Comparison of ENCODE assay signal across 9 mouse cellular contexts in genomic region chr7:112158942-112159341, GRCm38 (mm10). TPM values are rescaled to one million over a fixed set of nuclear protein-coding genes. Genes with fewer than 3 reads are reported as not detected.
DNase-seq lines count a peak whose midpoint lies in the region; ATAC-seq and TF ChIP-seq lines count a peak whose summit lies in the region.
"Had no signal": no experiment of that assay in that cellular context is flagged by ENCODE, and none has a peak within 500 bp of the region (broad histone marks: within the 10 kb centered on the region; RNA-seq: fewer than 3 reads in every experiment).

TSS of gene Dkk3 (minus strand) at chr7:112159057.

- no peak for ATAC-seq in liver, embryonic 15.5 days (ENCODE audit: insufficient read depth)
- ATAC-seq in granulocyte monocyte progenitor cell, adult 5-6 weeks (replicated peaks; ENCODE audit: poor library complexity, severe bottlenecking), result no peak

- peak within 1 kb of the TSS; percentile 54 for H3K4me2 ChIP-seq in liver, embryonic 15.5 days

- DNase-seq in kidney, adult 2 months, result peak; percentile 42
- DNase-seq in kidney, adult 9 months, result no peak
- peak; percentile 67 for DNase-seq in brain, adult 2 months (ENCODE audit: low read depth, low spot score)
- DNase-seq in heart, embryonic 10.5 days (ENCODE audit: low spot score), result peak; percentile 81
- DNase-seq in kidney, postnatal 10 days, result peak; percentile 78
- peak; percentile 60 for DNase-seq in right cerebral cortex, postnatal 14 days

- no peak for TF ChIP-seq POLR2A in kidney, adult 2 months (IDR thresholded peaks at IDR 0.05; ENCODE audit: low read depth, low read length)

- 16% methylated on average over 21 of the region's 21 CpGs for WGBS in kidney, adult 2 months
- 3% methylated on average over 21 of the region's 21 CpGs for WGBS in heart, embryonic 10.5 days
- WGBS in liver, embryonic 15.5 days (ENCODE audit: insufficient replicate concordance), result 4% methylated on average over 21 of the region's 21 CpGs

- H3K27me3 ChIP-seq in kidney, adult 2 months (replicated peaks; ENCODE audit: control insufficient read depth, insufficient read depth, low read length), result no peaks in the 10 kb centered on the region
- peaks cover 17% of the 10 kb centered on the region; the same call in 1 of the 2 replicates for H3K27me3 ChIP-seq in heart, embryonic 10.5 days (ENCODE audit: insufficient read depth, poor library complexity, severe bottlenecking)
- H3K27me3 ChIP-seq in liver, embryonic 15.5 days, result peaks cover 33% of the 10 kb centered on the region

- no peaks in the 10 kb centered on the region for H3K9me3 ChIP-seq in heart, embryonic 10.5 days
- H3K9me3 ChIP-seq in liver, embryonic 15.5 days (replicated peaks), result no peaks in the 10 kb centered on the region

- no peaks in the 10 kb centered on the region for H3K36me3 ChIP-seq in kidney, adult 2 months (ENCODE audit: control insufficient read depth, insufficient read depth, low read length)
- H3K36me3 ChIP-seq in heart, embryonic 10.5 days, result no peaks in the 10 kb centered on the region; the same call in 1 of the 2 replicates
- H3K36me3 ChIP-seq in liver, embryonic 15.5 days (replicated peaks), result no peaks in the 10 kb centered on the region
- H3K36me3 ChIP-seq: G1E had no signal

- peak within 1 kb of the TSS; percentile 48 for H3K4me3 ChIP-seq in kidney, adult 2 months (ENCODE audit: insufficient read depth, low read depth, low read length)
- peak within 1 kb of the TSS; percentile 81 for H3K4me3 ChIP-seq in heart, embryonic 10.5 days
- peak within 1 kb of the TSS; percentile 31 for H3K4me3 ChIP-seq in liver, embryonic 15.5 days (replicated peaks)

- no peaks in the 10 kb centered on the region for H3K4me1 ChIP-seq in kidney, adult 2 months (ENCODE audit: control insufficient read depth, insufficient read depth, low read length)
- peaks cover 54% of the 10 kb centered on the region for H3K4me1 ChIP-seq in heart, embryonic 10.5 days
- H3K4me1 ChIP-seq in liver, embryonic 15.5 days (replicated peaks), result no peaks in the 10 kb centered on the region

- H3K27ac ChIP-seq in kidney, adult 2 months (ENCODE audit: insufficient read depth, low read depth, low read length), result no peak within 1 kb of the TSS
- peak within 1 kb of the TSS; percentile 90 for H3K27ac ChIP-seq in heart, embryonic 10.5 days
- no peak within 1 kb of the TSS for H3K27ac ChIP-seq in liver, embryonic 15.5 days (replicated peaks)

- TF ChIP-seq CTCF in kidney, adult 2 months (conservative IDR thresholded peaks at IDR 0.05; ENCODE audit: insufficient read depth, insufficient read length, low read depth, low read length), result no peak

- H3K9ac ChIP-seq in liver, embryonic 15.5 days, result no peak within 1 kb of the TSS

RNA-seq across cellular contexts. Expression of gene Dkk3, which starts in this region (rescaled TPM):
- 16.5 and 16.8 TPM in 2 replicates for polyA plus RNA-seq in kidney, adult 2 months (2012; rRNA removed)
- 59.8 and 101 TPM in 2 replicates for polyA plus RNA-seq in heart, embryonic 10.5 days (2016; fragmentation: Nextera tagmentation; extraction: Ambion mirVana)
- polyA plus RNA-seq in liver, embryonic 15.5 days (2015; fragmentation: Nextera tagmentation; extraction: Ambion mirVana), result 2.1 and 2.5 TPM in 2 replicates
- total RNA-seq in granulocyte monocyte progenitor cell, adult 5-6 weeks (2014; fragmentation: Nextera tagmentation), result not detected in 2 replicates
- not detected in 2 replicates for total RNA-seq in granulocyte monocyte progenitor cell, adult 5-6 weeks (2017)
- polyA plus RNA-seq: G1E had no signal

Comparison
In these comparisons a context has a peak if more than half of its experiments do, and no peak if none do; other contexts are left out.
1. H3K4me3 ChIP-seq: peak in every context shown above with its lines; median percentile 81 in heart, embryonic 10.5 days; 48 in kidney, adult 2 months; 31 in liver, embryonic 15.5 days.